Mouse (Mus musculus): ENCODE measurements around the gene Sppl2c.

DNA sequence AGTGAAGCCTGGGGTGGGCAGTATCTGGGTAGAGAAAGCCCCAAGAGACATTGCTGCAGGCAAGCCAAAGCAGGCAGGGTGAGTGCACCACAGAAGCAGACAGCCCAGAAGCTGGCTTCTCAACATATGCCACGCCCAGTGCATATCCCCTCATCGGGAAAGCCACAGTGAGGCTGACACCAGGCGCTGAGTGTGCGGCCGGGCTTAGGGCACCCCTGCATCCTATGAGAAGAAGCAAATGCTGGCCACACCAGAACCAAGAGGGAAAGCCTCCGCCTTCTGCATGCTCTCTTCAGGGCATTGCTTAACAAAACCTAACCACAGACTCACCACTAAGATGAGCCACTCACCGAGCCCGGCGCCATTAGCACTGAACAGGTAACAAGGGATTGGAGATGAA, 37.2 kb downstream of the Sppl2c start:
- TF ChIP-seq CTCF (IDR thresholded peaks at IDR 0.05; ENCODE audit: insufficient read depth, low read depth, low read length) (no peak), POLR2A (IDR thresholded peaks at IDR 0.05; ENCODE audit: insufficient read depth, low read depth, low read length) (no peak)
